In genomic region chr19:4333100-4333775, GRCm38 (mm10) we compare ENCODE assay signal across 8 mouse cellular contexts. TPM values are rescaled to one million over a fixed set of nuclear protein-coding genes. Genes with fewer than 3 reads are reported as not detected.
DNase-seq lines count a peak whose midpoint lies in the region; ATAC-seq and TF ChIP-seq lines count a peak whose summit lies in the region.

No protein-coding gene starts in this region.

- H3K4me3 ChIP-seq in testis, adult 2 months (ENCODE audit: control insufficient read depth, low read depth, low read length), result peak overlapping the region; percentile 79
- peak overlapping the region; percentile 69 for H3K4me3 ChIP-seq in forebrain, embryonic 13.5 days
- peak overlapping the region; percentile 64 for H3K4me3 ChIP-seq in intestine, embryonic 16.5 days (ENCODE audit: low read length)
- peak overlapping the region; percentile 71 for H3K4me3 ChIP-seq in macrophage (ENCODE audit: inconsistent target)

- H3K4me2 ChIP-seq in forebrain, embryonic 13.5 days, result peak overlapping the region; percentile 79
- peak overlapping the region; percentile 80 for H3K4me2 ChIP-seq in intestine, embryonic 16.5 days (ENCODE audit: low read depth, low read length)

- TF ChIP-seq POLR2A in testis, adult 2 months (IDR thresholded peaks at IDR 0.05; ENCODE audit: control insufficient read depth, low read depth, low read length), result no peak

- 1% methylated on average over 13 of the region's 13 CpGs for WGBS in forebrain, embryonic 13.5 days
- 1% methylated on average over 13 of the region's 13 CpGs for WGBS in intestine, embryonic 16.5 days
- 0% methylated on average over 13 of the region's 13 CpGs for WGBS in macrophage (ENCODE audit: missing documents)

- H3K36me3 ChIP-seq in testis, adult 2 months (ENCODE audit: control insufficient read depth, insufficient read depth, low read length), result peaks cover 1% of the 10 kb centered on the region; the same call in 1 of the 2 replicates
- H3K36me3 ChIP-seq in forebrain, embryonic 13.5 days (ENCODE audit: poor library complexity, severe bottlenecking), result peaks cover 28% of the 10 kb centered on the region
- peaks cover 7% of the 10 kb centered on the region for H3K36me3 ChIP-seq in intestine, embryonic 16.5 days (ENCODE audit: control insufficient read depth, insufficient read depth, low read length)
- peaks cover 18% of the 10 kb centered on the region for H3K36me3 ChIP-seq in macrophage (ENCODE audit: inconsistent target)

- H3K27ac ChIP-seq in testis, adult 2 months (ENCODE audit: control insufficient read depth, insufficient read depth, low read depth, low read length), result peak overlapping the region; percentile 84
- H3K27ac ChIP-seq in forebrain, embryonic 13.5 days, result peak overlapping the region; percentile 92
- peak overlapping the region; percentile 95 for H3K27ac ChIP-seq in intestine, embryonic 16.5 days (ENCODE audit: low read length)
- peak overlapping the region; percentile 94 for H3K27ac ChIP-seq in macrophage

- no peaks in the 10 kb centered on the region for H3K9me3 ChIP-seq in forebrain, embryonic 13.5 days (replicated peaks)
- no peaks in the 10 kb centered on the region for H3K9me3 ChIP-seq in intestine, embryonic 16.5 days (ENCODE audit: control insufficient read depth, low read length)

- H3K4me1 ChIP-seq in testis, adult 2 months (ENCODE audit: control insufficient read depth, insufficient read depth, low read length), result peaks cover 13% of the 10 kb centered on the region
- H3K4me1 ChIP-seq in forebrain, embryonic 13.5 days, result peaks cover 32% of the 10 kb centered on the region
- H3K4me1 ChIP-seq in intestine, embryonic 16.5 days (ENCODE audit: control insufficient read depth, insufficient read depth, low read length), result peaks cover 26% of the 10 kb centered on the region

- peak; percentile 48 for DNase-seq in cerebellum, adult 9-11 months
- DNase-seq in cerebellum, adult 11 months, result no peak
- DNase-seq in testis, postnatal 14 days (ENCODE audit: low spot score), result no peak

- H3K27me3 ChIP-seq in testis, adult 2 months (ENCODE audit: control insufficient read depth, insufficient read depth, low read length), result no peaks in the 10 kb centered on the region
- H3K27me3 ChIP-seq in forebrain, embryonic 13.5 days, result no peaks in the 10 kb centered on the region
- no peaks in the 10 kb centered on the region for H3K27me3 ChIP-seq in intestine, embryonic 16.5 days (replicated peaks; ENCODE audit: control insufficient read depth, insufficient read depth, low read length)

- peak; percentile 22 for ATAC-seq in forebrain, embryonic 13.5 days
- ATAC-seq in intestine, embryonic 16.5 days, result peak; percentile 39
- ATAC-seq in activated CD4-positive, CD25-positive, alpha-beta regulatory T cell, adult 4 months, result no peak

- no peak for TF ChIP-seq CTCF in testis, adult 2 months (IDR thresholded peaks at IDR 0.05; ENCODE audit: control insufficient read depth, insufficient read depth, insufficient replicate concordance, low read depth, low read length)

- peaks cover 47% of the 10 kb centered on the region for H3K79me2 ChIP-seq in macrophage (ENCODE audit: inconsistent target)

- peak overlapping the region; percentile 81 for H3K9ac ChIP-seq in forebrain, embryonic 13.5 days
- H3K9ac ChIP-seq in intestine, embryonic 16.5 days (ENCODE audit: low read depth, low read length), result peak overlapping the region; percentile 78

RNA-seq across cellular contexts. Expression of gene Grk2, which starts 27.2 kb away (rescaled TPM):
- polyA plus RNA-seq in testis, adult 2 months (2012; rRNA removed), result 10.7 and 12.0 TPM in 2 replicates
- polyA plus RNA-seq in forebrain, embryonic 13.5 days (2015; fragmentation: Nextera tagmentation; extraction: Ambion mirVana), result 14.4 and 15.6 TPM in 2 replicates
- 15.3 and 15.4 TPM in 2 replicates for polyA plus RNA-seq in intestine, embryonic 16.5 days (2015; fragmentation: Nextera tagmentation; extraction: Ambion mirVana)
- 100 to 1,000 TPM in 22 of 26 experiments, 10 to 100 TPM in 4; 41.9 to 659 (median 281) TPM for total RNA-seq in macrophage (2018; cell fraction: chromatin; rRNA removed)
- total RNA-seq in macrophage (2018; cell fraction: cytosol; rRNA removed), result 100 to 1,000 TPM; 101 to 237 (median 164) TPM
- total RNA-seq in macrophage (2018; cell fraction: nucleus; rRNA removed), result 100 to 1,000 TPM in 22 of 26 experiments, 10 to 100 TPM in 4; 56.2 to 342 (median 204) TPM
- polyA plus RNA-seq in macrophage (2018), result 131 to 143 TPM (median 139 TPM) in 3 replicates
- polyA plus RNA-seq in activated CD4-positive, CD25-positive, alpha-beta regulatory T cell, adult 4 months (2017; shearing (Covaris generic)), result 100 to 1,000 TPM in 1 of 2 experiments, 10 to 100 TPM in 1; 83.4 to 101 TPM

RNA-seq across cellular contexts. Expression of gene Ankrd13d, which starts 50.3 kb away (rescaled TPM):
- polyA plus RNA-seq in testis, adult 2 months (2012; rRNA removed), result 4.3 and 6.1 TPM in 2 replicates
- polyA plus RNA-seq in forebrain, embryonic 13.5 days (2015; fragmentation: Nextera tagmentation; extraction: Ambion mirVana), result 14.0 and 15.2 TPM in 2 replicates
- 4.1 and 4.6 TPM in 2 replicates for polyA plus RNA-seq in intestine, embryonic 16.5 days (2015; fragmentation: Nextera tagmentation; extraction: Ambion mirVana)
- total RNA-seq in macrophage (2018; cell fraction: chromatin; rRNA removed), result 10 to 100 TPM in 24 of 26 experiments, 1 to 10 TPM in 2; 4.3 to 65.5 (median 36.8) TPM
- 10 to 100 TPM in 2 of 26 experiments, 1 to 10 TPM in 24; 3.6 to 10.8 (median 7.2) TPM for total RNA-seq in macrophage (2018; cell fraction: cytosol; rRNA removed)
- total RNA-seq in macrophage (2018; cell fraction: nucleus; rRNA removed), result 10 to 100 TPM in 20 of 26 experiments, 1 to 10 TPM in 6; 5.6 to 36.3 (median 20.3) TPM
- 3.2 to 8.1 TPM (median 5.6 TPM) in 3 replicates for polyA plus RNA-seq in macrophage (2018)
- 1 to 10 TPM; 1.5 to 2.1 TPM for polyA plus RNA-seq in activated CD4-positive, CD25-positive, alpha-beta regulatory T cell, adult 4 months (2017; shearing (Covaris generic))
